Mouse (Mus musculus) thymus, adult 2 months (tissue): ENCODE data around the gene Cygb.

Experiments
- CTCF ChIP-seq: fragments of 200-500 bp; IDR thresholded peaks from 2 replicates; pipeline ENCODE4 v1.5.1; 2012; ENCODE audit warnings: mild to moderate bottlenecking, control low read depth, low read length, moderate library complexity, borderline replicate concordance; ENCODE audit not compliant: control insufficient read depth, poor library complexity, insufficient read depth; ENCODE audit errors: extremely low read depth
- POLR2A ChIP-seq: fragments of 200-500 bp; IDR thresholded peaks from 2 replicates; pipeline ENCODE4 v1.6.1; 2012; ENCODE audit warnings: mild to moderate bottlenecking, low read length, control low read depth, moderate library complexity; ENCODE audit not compliant: control insufficient read depth, poor library complexity, insufficient read depth; ENCODE audit errors: extremely low read depth

GRCm38 (mm10) chr11:116609965-116610630 lies 44.0 kb downstream of the Cygb start:
- TF ChIP-seq POLR2A, result no peak
- no peak for TF ChIP-seq CTCF
